Mouse (Mus musculus): ENCODE measurements around the gene Dcst1. TPM values are rescaled to one million over a fixed set of nuclear protein-coding genes. Genes with fewer than 3 reads are reported as not detected.

Gene Dcst1
- 0.77 and 1.1 TPM in 2 replicates for polyA plus RNA-seq (2012; rRNA removed)

DNA sequence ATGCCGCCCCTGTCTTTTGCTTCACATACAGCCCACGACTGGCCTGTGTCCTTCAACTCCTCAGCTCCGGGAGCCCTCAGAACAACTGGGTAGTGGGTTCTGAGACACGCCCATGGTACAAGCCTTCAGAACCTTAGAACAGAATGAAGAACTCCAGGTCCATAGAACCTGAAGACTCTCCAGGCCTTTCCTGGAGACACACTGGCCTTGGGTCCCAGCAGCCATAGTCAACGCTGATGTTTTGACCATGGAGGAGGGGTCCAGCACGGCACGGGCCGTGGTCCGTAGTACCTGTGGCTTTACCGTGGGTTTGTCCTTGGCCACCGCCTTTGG is at the start of gene Dcst1:
Gene Dcst1, minus strand, starts transcription at position 101 of the 333 bp plus-strand sequence.

GRCm38 (mm10) chr3:89411490-89412393 is 46.7 kb upstream of the Dcst1 start, which contains the start of gene Flad1:
TSS of gene Flad1 (minus strand) at chr3:89411870.

DNA sequence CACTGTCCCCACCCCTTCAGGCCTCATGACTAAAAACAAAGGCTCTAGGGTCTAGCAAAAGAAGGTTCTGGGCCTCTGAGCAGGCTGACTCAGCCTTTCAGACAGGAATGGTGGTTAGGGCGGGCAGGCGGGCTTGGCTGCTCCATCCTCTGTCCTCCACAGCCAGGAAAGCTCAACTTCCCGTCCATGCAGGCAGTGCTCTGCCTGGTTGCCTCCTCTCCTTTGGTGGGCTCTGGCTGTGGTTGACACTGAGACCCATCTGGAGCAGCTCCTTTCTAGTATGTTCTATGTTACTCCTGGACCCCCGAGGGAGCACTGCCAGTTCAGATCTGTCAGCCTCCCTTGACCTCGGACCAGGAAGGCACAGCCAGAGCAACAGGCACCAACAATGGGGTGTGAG is 37.6 kb upstream of the Dcst1 start, which contains the start of gene Lenep:
Gene Lenep, minus strand, starts transcription at position 101 of the 400 bp plus-strand sequence.

GRCm38 (mm10) chr3:89394006-89394893 is 29.2 kb upstream of the Dcst1 start, which contains the start of gene Zbtb7b:
TSS of gene Zbtb7b (minus strand) at chr3:89394776.

DNA sequence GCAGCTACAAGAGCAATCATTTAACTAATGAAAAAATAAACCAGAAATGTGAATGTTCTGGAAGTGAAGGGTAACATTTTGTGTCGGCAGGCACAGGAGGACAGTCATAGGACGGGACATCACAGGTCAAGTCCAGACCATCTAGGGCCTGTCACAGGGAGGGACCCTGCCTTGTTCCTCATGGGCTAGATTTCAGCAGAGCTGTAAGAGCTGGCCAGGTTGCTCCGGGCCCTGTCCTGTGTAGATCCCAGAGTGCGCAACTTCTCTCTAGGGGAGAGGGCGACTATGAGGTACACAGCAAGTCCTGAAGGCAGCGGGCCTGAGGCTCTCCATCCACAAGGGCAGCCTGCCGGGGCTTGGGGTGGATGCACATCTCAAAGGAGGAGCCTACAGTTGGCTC is 3.4 kb downstream of the Dcst1 start, which contains the start of gene Dcst2:
Gene Dcst2, plus strand, starts transcription at position 301 of the 400 bp plus-strand sequence.

DNA sequence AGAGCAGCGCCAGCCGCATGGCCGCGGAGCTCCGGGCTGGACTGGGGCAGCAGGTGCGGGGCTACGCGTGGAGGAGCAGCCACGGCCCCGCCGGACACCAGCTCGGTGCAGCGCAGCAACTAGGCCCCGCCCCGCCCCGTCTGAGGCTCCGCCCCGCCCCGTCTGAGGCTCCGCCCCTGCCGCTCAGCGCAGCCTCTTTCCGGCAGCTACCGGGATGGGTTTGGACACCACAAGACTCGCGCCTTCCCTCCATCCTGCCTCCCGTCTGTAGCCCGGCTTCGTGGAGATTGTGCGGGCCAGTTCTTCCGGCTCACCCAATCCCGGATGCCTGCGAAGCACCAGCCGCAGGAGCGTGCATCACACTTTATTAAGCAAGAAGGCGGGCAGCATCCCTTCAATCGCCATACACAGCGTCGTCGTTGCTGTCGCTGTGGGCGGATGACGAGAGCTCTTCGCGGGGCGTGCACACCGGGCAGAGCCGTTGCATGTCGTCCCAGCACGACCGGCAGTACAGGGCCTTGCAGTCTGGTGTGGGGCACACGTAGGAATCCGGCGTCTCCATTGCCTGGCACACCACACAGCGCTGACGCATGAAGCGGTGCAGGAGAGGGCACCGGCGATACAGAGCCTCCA is 15.1 kb downstream of the Dcst1 start, which contains the start of gene Adam15:
Gene Adam15, minus strand, starts transcription at position 128 of the 633 bp plus-strand sequence.

DNA sequence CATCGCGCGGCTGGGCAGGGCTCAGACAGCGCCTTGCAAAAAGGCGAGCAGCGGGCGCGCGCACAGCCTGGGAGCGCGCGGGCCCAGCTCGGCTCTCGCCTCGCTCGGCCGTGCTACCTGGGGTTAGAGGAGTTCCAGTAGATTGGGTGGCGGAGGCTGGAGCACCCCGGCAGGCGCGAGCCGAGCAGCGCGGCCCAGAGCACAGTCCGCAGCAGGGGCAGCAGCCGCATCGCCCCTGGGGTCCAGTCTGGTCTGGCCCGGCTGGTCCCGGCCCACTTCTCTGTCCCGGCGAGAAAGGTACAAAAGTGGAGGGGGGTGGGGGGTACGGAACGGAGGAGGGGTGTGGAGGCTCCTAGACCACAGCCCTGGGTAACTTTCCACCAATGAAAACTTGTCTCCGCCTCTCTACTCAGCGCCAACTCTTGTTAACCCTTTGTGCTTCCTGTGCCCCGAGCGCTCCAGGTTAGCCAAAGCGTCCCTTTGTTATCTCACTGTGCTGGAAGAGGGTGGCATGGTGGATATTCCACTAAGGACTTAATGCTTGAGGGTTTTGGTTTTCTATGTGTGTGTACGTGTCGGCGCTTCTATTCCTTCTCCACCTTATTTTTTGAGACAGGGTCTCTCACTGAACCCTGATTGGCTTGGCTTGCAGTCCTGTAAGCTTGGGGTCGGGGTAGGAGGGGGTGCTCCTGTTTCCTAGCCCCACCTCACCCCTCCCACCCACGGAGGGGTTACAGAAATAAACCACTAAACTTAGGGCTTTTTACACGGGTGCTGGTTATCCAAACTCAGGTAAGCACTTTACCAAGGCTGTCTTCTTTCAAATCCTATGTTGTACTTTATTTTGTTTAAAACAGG is 27.1 kb downstream of the Dcst1 start, which contains the start of gene Efna4:
Gene Efna4, minus strand, starts transcription at position 308 of the 858 bp plus-strand sequence.

GRCm38 (mm10) chr3:89322514-89323165 is 42.4 kb downstream of the Dcst1 start, which contains the start of gene Efna3:
TSS of gene Efna3 (minus strand) at chr3:89322965.

Other genes with a start within 250 kb of the Dcst1 start
- 240 and 244 TPM in 2 replicates for gene Pklr, start 229.1 kb downstream of the Dcst1 start, polyA plus RNA-seq (2012; rRNA removed)
- gene Hcn3, start 205.1 kb downstream of the Dcst1 start, polyA plus RNA-seq (2012; rRNA removed) = 1.1 and 1.4 TPM in 2 replicates
- gene Clk2, start 200.5 kb downstream of the Dcst1 start, polyA plus RNA-seq (2012; rRNA removed) = 42.4 and 43.0 TPM in 2 replicates
- 95.0 and 102 TPM in 2 replicates for gene Scamp3, start 187.8 kb downstream of the Dcst1 start, polyA plus RNA-seq (2012; rRNA removed)
- gene Fam189b, start 182.1 kb downstream of the Dcst1 start, polyA plus RNA-seq (2012; rRNA removed) = 40.2 and 42.7 TPM in 2 replicates
- 60.8 and 73.9 TPM in 2 replicates for gene Gba, start 162.3 kb downstream of the Dcst1 start, polyA plus RNA-seq (2012; rRNA removed)
- gene Thbs3, start 150.1 kb downstream of the Dcst1 start, polyA plus RNA-seq (2012; rRNA removed) = 48.4 and 68.6 TPM in 2 replicates
- 165 and 219 TPM in 2 replicates for gene Mtx1, start 138.2 kb downstream of the Dcst1 start, polyA plus RNA-seq (2012; rRNA removed)
- 26.0 and 27.3 TPM in 2 replicates for gene Muc1, start 136.2 kb downstream of the Dcst1 start, polyA plus RNA-seq (2012; rRNA removed)
- 263 and 392 TPM in 2 replicates for gene Krtcap2, start 119.3 kb downstream of the Dcst1 start, polyA plus RNA-seq (2012; rRNA removed)
- gene Trim46, start 118.9 kb downstream of the Dcst1 start, polyA plus RNA-seq (2012; rRNA removed) = 60.5 TPM in 2 replicates
- 440 and 595 TPM in 2 replicates for gene Dpm3, start 105.9 kb downstream of the Dcst1 start, polyA plus RNA-seq (2012; rRNA removed)
- 254 and 375 TPM in 2 replicates for gene Slc50a1, start 94.7 kb downstream of the Dcst1 start, polyA plus RNA-seq (2012; rRNA removed)
- gene Efna1, start 84.1 kb downstream of the Dcst1 start, polyA plus RNA-seq (2012; rRNA removed) = 126 and 153 TPM in 2 replicates
- gene Efna3, start 42.3 kb downstream of the Dcst1 start, polyA plus RNA-seq (2012; rRNA removed) = 9.3 and 13.3 TPM in 2 replicates
- 17.4 and 24.5 TPM in 2 replicates for gene Efna4, start 27.2 kb downstream of the Dcst1 start, polyA plus RNA-seq (2012; rRNA removed)
- 211 and 244 TPM in 2 replicates for gene Adam15, start 15.3 kb downstream of the Dcst1 start, polyA plus RNA-seq (2012; rRNA removed)
- 0.67 and 1.0 TPM in 2 replicates for gene Dcst2, start 3.3 kb downstream of the Dcst1 start, polyA plus RNA-seq (2012; rRNA removed)
- gene Zbtb7b, start 29.5 kb upstream of the Dcst1 start, polyA plus RNA-seq (2012; rRNA removed) = 214 and 219 TPM in 2 replicates
- not detected in 2 replicates for gene Lenep, start 37.5 kb upstream of the Dcst1 start, polyA plus RNA-seq (2012; rRNA removed)
- gene Flad1, start 46.6 kb upstream of the Dcst1 start, polyA plus RNA-seq (2012; rRNA removed) = 37.4 and 39.6 TPM in 2 replicates
- 9.7 and 11.2 TPM in 2 replicates for gene Cks1b, start 53.1 kb upstream of the Dcst1 start, polyA plus RNA-seq (2012; rRNA removed)
- gene Shc1, start 53.2 kb upstream of the Dcst1 start, polyA plus RNA-seq (2012; rRNA removed) = 75.3 and 76.4 TPM in 2 replicates
- 131 and 151 TPM in 2 replicates for gene Pygo2, start 65.0 kb upstream of the Dcst1 start, polyA plus RNA-seq (2012; rRNA removed)
- 90.6 and 98.9 TPM in 2 replicates for gene Pbxip1, start 71.5 kb upstream of the Dcst1 start, polyA plus RNA-seq (2012; rRNA removed)
- gene Pmvk, start 89.3 kb upstream of the Dcst1 start, polyA plus RNA-seq (2012; rRNA removed) = 18.7 and 31.3 TPM in 2 replicates
- gene Kcnn3, start 154.9 kb upstream of the Dcst1 start, polyA plus RNA-seq (2012; rRNA removed) = 8.4 and 9.0 TPM in 2 replicates